Mouse (Mus musculus) ES-Bruce4 (cell line): ENCODE data around the gene Atp2b2.

Source experiments
- CTCF ChIP-seq: IDR thresholded peaks from one replicate; pipeline ENCODE4 v1.8.1; 2011; ENCODE audit warnings: low read depth, low read length
- POLR2A ChIP-seq: IDR thresholded peaks from one replicate; pipeline ENCODE4 v1.8.1; 2011; ENCODE audit warnings: low read length; ENCODE audit not compliant: insufficient read depth

DNA sequence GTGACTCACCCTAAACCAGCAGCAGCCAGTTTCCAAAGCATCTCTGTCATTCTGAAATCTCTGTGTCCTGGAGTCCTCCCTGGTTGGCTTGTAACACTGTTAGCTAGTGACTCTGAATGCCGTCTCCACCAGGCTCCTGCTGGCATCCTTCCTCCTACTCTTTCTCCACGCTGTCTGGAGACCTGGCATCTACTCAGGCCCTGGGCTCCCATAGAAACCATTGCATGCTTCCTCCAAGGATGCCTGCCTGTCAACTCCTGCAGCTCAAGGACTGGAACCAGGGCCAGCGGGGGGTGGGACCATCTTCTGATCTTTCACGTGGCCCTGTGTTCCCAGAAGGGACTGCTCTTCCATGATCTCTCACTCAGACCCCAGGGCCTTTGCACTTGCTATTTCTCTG, 231.7 kb downstream of the Atp2b2 start:
- no peak for TF ChIP-seq CTCF
- no peak for TF ChIP-seq POLR2A
